Mouse (Mus musculus): ENCODE measurements around the gene Epha2.

The Epha2 gene

GRCm38 (mm10) chr4:141304223-141304611, 3.2 kb downstream of the Epha2 start:
- peak; percentile 34 for DNase-seq

DNA sequence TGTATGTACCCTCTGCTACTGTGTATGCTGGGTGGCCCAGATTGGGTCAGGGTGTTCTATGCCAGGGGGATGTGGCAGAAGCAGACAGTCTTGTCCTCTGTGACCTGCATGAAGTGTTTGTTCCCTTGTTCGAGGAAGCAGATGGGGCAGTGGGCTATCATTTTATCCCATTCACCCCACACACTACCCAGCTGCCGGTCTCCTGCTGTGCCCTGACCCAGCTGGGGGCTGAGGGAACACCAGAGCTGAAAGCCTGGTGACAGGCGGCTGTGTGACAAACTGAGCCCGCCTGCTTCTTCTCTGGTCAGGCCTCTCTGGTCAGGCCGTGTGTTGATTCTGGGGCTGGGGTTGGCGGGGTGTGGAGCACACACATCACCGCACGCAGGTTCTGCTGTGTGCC, 5.0 kb downstream of the Epha2 start:
- no peak for DNase-seq

- DNase-seq, result no peak
Measured at GRCm38 (mm10) chr4:141308381-141308780, 7.3 kb downstream of the Epha2 start.

DNA sequence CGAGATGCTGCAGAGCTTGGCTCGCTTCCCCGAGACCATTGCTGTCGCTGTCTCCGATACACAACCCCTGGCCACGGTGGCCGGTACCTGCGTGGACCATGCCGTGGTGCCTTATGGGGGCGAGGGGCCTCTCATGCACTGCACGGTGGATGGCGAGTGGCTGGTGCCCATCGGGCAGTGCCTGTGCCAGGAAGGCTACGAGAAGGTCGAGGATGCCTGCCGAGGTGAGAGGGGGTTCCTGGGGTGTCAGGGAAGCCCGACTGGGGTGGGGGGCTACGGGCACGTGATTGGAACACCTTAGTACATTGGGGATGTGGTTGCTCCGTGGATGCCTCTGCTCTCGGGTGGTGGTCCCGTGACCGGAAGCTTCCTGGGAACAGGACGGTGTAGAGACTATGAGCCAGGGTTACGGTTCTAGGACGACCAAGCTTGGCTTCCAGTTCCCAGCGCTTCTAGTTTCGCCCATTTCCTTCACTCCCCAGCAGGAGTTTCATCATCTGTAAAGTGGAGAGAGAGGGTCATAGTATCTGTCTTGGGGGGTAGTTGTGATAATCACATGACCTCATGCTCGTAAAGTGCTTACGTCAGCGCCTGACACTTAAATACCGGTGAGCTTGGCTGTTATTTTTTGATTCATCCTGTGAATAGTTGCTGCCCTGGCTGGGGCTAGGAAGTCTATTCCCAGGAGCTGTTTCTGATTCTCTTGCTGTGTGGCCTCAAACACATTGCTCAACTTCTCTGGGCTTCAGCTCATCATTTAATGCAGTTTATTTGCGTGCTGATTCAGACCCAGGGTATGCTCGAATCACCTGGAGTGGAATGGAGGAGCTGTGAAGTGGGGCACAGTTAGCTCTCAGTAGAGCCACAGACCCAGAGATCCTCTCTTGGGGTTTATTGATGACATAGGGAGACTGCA, 8.1 kb downstream of the Epha2 start:
- DNase-seq, result no peak

DNA sequence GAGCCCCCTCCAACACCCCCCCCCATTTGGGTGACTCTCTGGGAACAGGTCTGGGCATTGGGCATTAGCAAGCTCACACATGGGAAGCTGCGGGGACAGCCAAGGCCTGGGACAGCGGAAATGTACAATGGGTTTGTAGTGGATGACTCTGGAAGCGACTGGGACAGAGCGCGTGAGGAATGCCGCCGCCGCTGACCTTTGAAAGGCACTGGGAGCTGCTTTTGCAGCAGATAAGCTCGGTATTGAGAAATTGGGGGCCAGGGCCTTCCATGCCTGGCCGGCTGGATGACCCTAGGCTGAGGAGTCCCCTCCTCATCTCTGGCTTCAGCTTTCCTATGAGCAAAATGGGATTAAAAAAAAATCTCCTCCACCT, 8.7 kb downstream of the Epha2 start:
- no peak for DNase-seq

- DNase-seq, result no peak
Measured at GRCm38 (mm10) chr4:141310191-141310606, 9.2 kb downstream of the Epha2 start.

GRCm38 (mm10) chr4:141311078-141311477, 10.0 kb downstream of the Epha2 start:
- peak; percentile 18 for DNase-seq

GRCm38 (mm10) chr4:141311506-141311905, 10.5 kb downstream of the Epha2 start:
- no peak for DNase-seq

DNA sequence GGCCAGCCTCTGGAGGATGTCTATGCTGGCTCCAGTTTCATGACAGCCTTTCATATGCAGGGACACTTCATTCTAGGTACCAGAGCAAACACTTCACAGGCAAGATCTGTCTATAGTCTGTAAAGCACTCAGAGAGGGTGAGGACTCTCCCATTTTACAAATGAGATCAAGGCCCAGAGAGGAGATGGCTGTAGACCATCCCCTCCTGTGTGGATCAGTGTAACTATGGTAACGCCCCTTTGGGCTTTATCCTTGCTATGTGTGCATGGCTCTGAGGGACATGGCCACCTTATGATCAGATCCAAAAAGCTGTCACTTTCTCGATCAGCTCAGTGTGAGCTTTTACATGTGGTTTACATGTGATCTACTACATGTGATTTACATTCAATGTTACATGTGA, 10.9 kb downstream of the Epha2 start:
- no peak for DNase-seq

- no peak for DNase-seq
Measured at GRCm38 (mm10) chr4:141312513-141313131, 11.6 kb downstream of the Epha2 start.

DNA sequence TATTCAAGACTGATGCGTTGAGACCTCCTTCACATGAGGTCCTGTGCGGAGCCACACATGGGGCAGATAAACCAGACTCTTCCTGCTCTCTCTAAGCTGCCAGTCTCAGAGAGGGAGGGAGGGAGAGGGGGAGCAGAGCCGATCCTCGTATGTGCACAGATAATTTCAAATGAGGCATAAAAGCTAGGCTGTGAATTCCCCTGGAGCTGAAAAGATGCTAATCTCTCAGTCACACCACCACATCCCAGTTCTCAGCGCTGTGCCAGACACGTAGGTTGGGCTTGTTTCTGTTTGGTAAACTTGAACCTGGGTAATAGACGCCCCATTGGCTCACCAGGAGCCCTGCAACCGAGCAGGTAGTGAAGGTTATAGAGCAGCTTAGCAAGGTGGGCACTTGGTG, 12.4 kb downstream of the Epha2 start:
- DNase-seq, result no peak

- no peak for DNase-seq
Measured at GRCm38 (mm10) chr4:141313924-141314323, 12.9 kb downstream of the Epha2 start.

- no peak for DNase-seq
Measured at GRCm38 (mm10) chr4:141314745-141315144, 13.7 kb downstream of the Epha2 start.

GRCm38 (mm10) chr4:141316023-141316422, 15.0 kb downstream of the Epha2 start:
- no peak for DNase-seq

DNA sequence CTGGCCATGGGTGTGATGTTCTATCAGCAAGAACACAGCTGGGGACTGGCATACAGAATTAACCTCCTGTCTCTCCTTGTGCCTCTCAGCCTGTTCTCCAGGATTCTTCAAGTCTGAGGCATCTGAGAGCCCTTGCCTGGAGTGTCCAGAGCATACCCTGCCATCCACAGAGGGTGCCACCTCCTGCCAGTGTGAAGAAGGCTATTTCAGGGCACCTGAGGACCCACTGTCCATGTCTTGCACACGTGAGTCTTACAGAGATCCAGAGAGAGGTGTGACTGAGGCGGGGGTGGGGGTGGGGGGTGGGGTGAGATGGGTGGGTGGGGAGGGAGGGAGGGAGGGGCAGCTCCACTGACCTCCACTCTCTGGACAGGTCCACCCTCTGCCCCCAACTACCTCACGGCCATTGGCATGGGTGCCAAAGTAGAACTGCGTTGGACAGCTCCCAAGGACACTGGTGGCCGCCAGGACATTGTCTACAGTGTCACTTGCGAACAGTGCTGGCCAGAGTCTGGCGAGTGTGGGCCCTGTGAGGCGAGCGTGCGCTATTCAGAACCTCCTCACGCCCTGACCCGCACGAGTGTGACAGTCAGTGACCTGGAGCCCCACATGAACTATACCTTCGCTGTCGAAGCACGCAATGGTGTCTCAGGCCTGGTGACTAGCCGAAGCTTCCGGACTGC, 15.6 kb downstream of the Epha2 start:
- no peak for DNase-seq

GRCm38 (mm10) chr4:141317914-141318313, 16.9 kb downstream of the Epha2 start:
- no peak for DNase-seq

DNA sequence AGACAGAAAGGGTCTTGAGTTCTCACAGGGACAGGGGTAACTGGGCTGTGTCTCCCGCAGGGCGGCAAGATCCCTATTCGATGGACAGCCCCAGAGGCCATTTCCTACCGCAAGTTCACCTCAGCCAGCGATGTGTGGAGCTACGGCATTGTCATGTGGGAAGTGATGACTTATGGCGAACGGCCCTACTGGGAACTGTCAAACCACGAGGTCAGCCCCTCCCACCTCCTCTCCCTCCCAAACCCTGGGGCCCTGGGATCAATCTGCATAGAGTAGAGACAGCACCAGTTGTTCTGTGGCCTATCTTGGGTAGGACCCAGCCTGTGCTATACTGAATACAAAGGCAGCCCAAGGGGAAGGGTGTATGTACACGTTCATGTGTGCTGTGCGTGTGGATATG, 21.5 kb downstream of the Epha2 start:
- DNase-seq, result no peak

DNA sequence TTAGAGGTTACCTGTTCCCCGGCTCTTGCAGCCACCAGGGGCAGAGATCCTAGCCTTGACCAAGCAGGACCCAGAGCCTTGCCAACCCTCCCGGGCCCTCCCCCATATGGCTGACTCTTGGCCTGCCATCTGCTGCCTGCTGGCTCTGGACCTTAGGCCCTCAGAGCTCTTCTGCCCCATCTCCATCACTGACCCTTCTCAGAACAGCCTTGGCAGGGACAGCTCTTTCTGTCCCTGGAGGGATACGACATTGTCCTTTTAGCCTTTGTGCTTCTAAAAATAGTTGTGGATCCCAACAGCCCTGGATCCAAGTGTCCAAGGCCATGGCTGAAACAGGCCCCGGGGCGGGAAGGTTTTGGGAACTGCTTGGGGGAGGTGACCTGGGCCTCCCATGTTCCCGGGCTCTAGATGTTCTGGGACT, 23.7 kb downstream of the Epha2 start:
- no peak for DNase-seq

GRCm38 (mm10) chr4:141325636-141326035, 24.6 kb downstream of the Epha2 start:
- DNase-seq, result no peak

- DNase-seq, result no peak
Measured at GRCm38 (mm10) chr4:141327075-141327474, 26.0 kb downstream of the Epha2 start.

- DNase-seq, result no peak
Measured at GRCm38 (mm10) chr4:141328742-141329141, 27.7 kb downstream of the Epha2 start.

DNA sequence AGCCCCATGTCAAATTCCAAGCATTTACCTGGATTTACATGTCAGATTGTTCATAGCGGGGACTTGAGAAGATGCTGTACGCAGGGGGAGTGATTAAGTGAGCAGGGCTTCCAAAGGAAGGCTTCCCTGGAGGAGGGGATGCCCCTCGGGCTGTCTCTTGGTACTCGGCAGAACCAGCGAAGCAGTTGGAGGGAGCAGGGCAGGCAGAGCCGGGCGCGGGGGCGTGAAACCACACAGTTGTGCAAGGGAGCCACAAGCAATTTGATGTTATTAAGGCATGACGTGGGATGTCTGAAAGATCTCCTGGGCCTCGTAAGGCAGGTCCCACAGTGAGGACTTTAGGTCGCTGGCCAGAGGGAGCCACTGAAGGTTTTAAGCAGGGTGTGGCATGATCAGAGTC, 28.9 kb downstream of the Epha2 start:
- DNase-seq, result no peak

DNA sequence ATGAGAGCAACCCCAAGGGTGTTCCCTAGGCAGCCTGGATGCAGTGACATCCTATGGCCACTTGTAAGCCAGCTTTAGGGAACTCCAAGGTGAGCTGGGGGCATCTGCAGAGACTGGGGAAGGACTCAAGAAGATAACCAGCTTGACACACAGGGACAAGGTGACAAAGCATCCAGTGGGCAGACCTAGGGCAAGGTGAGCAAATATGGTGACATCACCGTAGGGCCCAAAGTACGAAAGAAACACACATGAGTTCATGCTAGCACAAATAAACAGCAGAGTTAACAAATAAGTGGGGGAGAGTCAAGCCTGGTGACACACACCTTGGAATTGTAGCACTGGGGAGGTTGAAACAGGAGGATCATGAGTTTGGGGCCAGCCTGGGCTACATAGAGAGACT, 30.4 kb downstream of the Epha2 start:
- no peak for DNase-seq

GRCm38 (mm10) chr4:141332258-141332657, 31.2 kb downstream of the Epha2 start:
- DNase-seq, result no peak
